Mouse (Mus musculus) splenic B cell, adult 2 months (primary cell): ENCODE data around the gene Gtf2e1.

Experiments used
- DNase-seq: peaks from one replicate; pipeline ENCODE4 v3.0.0-alpha.2; 2011; ENCODE audit warnings: low read depth, low spot score
- H3K27me3 ChIP-seq: 2 replicates; pipeline ENCODE4 v1.6.1; 2012; ENCODE audit warnings: mild to moderate bottlenecking, low read length, moderate library complexity, mixed read lengths; ENCODE audit not compliant: control insufficient read depth, poor library complexity, insufficient read depth, severe bottlenecking
- H3K36me3 ChIP-seq: 2 replicates; pipeline ENCODE4 v1.6.1; 2012; ENCODE audit warnings: mild to moderate bottlenecking, low read length, moderate library complexity, mixed read lengths; ENCODE audit not compliant: control insufficient read depth, poor library complexity, insufficient read depth, severe bottlenecking

Gene Gtf2e1

GRCm38 (mm10) chr16:37525121-37525520 is 14.5 kb downstream of the Gtf2e1 start:
- DNase-seq = no peak
- H3K36me3 ChIP-seq = peaks cover 22% of the 10 kb centered on the region

GRCm38 (mm10) chr16:37522100-37522697 is 17.4 kb downstream of the Gtf2e1 start:
- no peaks in the 10 kb centered on the region for H3K27me3 ChIP-seq
- no peak for DNase-seq

More at GRCm38 (mm10) chr16:37525121-37525520, 14.5 kb downstream of the Gtf2e1 start:
- no peaks in the 10 kb centered on the region for H3K27me3 ChIP-seq

GRCm38 (mm10) chr16:37520190-37521040 is 19.2 kb downstream of the Gtf2e1 start:
- H3K36me3 ChIP-seq = peaks cover 24% of the 10 kb centered on the region
- no peak for DNase-seq
- no peaks in the 10 kb centered on the region for H3K27me3 ChIP-seq

More at GRCm38 (mm10) chr16:37522100-37522697, 17.4 kb downstream of the Gtf2e1 start:
- H3K36me3 ChIP-seq = peaks cover 28% of the 10 kb centered on the region

GRCm38 (mm10) chr16:37519721-37520120 is 19.9 kb downstream of the Gtf2e1 start:
- peaks cover 24% of the 10 kb centered on the region for H3K36me3 ChIP-seq
- H3K27me3 ChIP-seq = no peaks in the 10 kb centered on the region
- no peak for DNase-seq

GRCm38 (mm10) chr16:37518662-37519061 is 20.9 kb downstream of the Gtf2e1 start:
- Histone ChIP-seq H3K36me3 (peaks cover 22% of the 10 kb centered on the region), H3K27me3 (no peaks in the 10 kb centered on the region)
- no peak for DNase-seq

- H3K36me3 ChIP-seq = peaks cover 19% of the 10 kb centered on the region
- no peaks in the 10 kb centered on the region for H3K27me3 ChIP-seq
- DNase-seq = no peak
These were observed 21.9 kb downstream of the Gtf2e1 start for GRCm38 (mm10) chr16:37517596-37518211.

GRCm38 (mm10) chr16:37516376-37516993 is 23.1 kb downstream of the Gtf2e1 start:
- no peak for DNase-seq
- H3K27me3 ChIP-seq = no peaks in the 10 kb centered on the region

GRCm38 (mm10) chr16:37514644-37515043 is 24.9 kb downstream of the Gtf2e1 start:
- DNase-seq = no peak
- peaks cover 11% of the 10 kb centered on the region for H3K36me3 ChIP-seq
- no peaks in the 10 kb centered on the region for H3K27me3 ChIP-seq

More at GRCm38 (mm10) chr16:37516376-37516993, 23.1 kb downstream of the Gtf2e1 start:
- peaks cover 16% of the 10 kb centered on the region for H3K36me3 ChIP-seq

GRCm38 (mm10) chr16:37511489-37511888 is 28.1 kb downstream of the Gtf2e1 start:
- no peak for DNase-seq
- Histone ChIP-seq H3K36me3 (peaks cover 9% of the 10 kb centered on the region), H3K27me3 (no peaks in the 10 kb centered on the region)

- Histone ChIP-seq H3K27me3 (no peaks in the 10 kb centered on the region), H3K36me3 (peaks cover 7% of the 10 kb centered on the region)
- DNase-seq = no peak
These were observed 32.8 kb downstream of the Gtf2e1 start for GRCm38 (mm10) chr16:37506751-37507150.

GRCm38 (mm10) chr16:37504517-37504916 is 35.1 kb downstream of the Gtf2e1 start:
- no peaks in the 10 kb centered on the region for H3K27me3 ChIP-seq
- DNase-seq = no peak
- H3K36me3 ChIP-seq = no peaks in the 10 kb centered on the region

GRCm38 (mm10) chr16:37498581-37498980 is 41.0 kb downstream of the Gtf2e1 start:
- no peaks in the 10 kb centered on the region for H3K36me3 ChIP-seq
- no peak for DNase-seq
- no peaks in the 10 kb centered on the region for H3K27me3 ChIP-seq

- DNase-seq = no peak
- Histone ChIP-seq H3K36me3 (no peaks in the 10 kb centered on the region), H3K27me3 (no peaks in the 10 kb centered on the region; the same call in 1 of the 2 replicates)
These were observed 44.6 kb downstream of the Gtf2e1 start for GRCm38 (mm10) chr16:37495017-37495416.

- H3K27me3 ChIP-seq = peaks cover 1% of the 10 kb centered on the region; the same call in 1 of the 2 replicates
- no peak for DNase-seq
- H3K36me3 ChIP-seq = no peaks in the 10 kb centered on the region
These were observed 52.6 kb downstream of the Gtf2e1 start for GRCm38 (mm10) chr16:37486826-37487612.
